Mouse (Mus musculus) lung, adult 18-20 months (tissue): ENCODE data around the gene Babam2.

Experiments used
- DNase-seq, 2 experiments: peaks; one replicate each; pipeline ENCODE4 v3.0.0; 2022; ENCODE audit warnings: mixed read lengths in 2 of 2

The Babam2 gene

GRCm38 (mm10) chr5:31715486-31716150, 18.1 kb downstream of the Babam2 start:
- DNase-seq = no peak

- no peak for DNase-seq
These were observed 27.0 kb downstream of the Babam2 start for GRCm38 (mm10) chr5:31724519-31724918.

DNA sequence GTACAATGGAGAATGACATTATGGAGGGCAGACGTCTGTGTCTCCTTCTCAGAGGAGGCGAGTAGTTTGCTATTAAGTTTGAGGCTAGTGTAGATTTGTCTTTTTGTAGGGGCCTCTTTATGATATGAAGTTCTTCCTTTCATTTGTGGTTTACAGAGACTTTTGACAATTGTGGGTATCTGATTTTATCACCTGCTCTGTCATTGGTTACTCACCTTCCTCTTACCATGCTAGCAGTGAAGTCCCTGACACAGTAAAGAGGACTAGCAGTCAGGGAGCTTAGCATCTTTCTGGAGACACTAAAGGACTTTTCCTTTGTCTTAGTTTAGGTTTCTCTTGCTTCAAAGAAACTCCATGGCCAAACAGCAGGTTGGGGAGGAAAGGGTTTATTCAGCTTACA, 28.4 kb downstream of the Babam2 start:
- DNase-seq = no peak

DNA sequence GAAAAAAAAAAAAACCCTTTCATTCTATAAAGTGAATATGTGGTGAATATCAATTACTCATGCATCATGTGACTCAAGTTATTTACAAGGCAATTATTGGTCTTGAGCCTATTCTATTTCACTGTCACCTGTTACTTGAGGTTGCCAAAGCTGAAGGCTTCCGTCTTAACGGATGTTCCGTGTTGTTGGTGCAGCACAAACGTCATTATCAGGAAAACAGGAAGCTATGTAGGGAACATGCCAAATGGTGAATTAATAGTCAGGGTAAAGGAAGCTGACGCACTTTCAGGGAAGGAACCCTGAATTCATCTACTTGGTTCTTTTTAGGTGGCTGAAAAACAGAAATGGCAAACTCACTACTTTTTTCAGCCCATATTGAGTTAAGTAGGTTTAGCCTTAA, 30.0 kb downstream of the Babam2 start:
- DNase-seq = no peak

DNA sequence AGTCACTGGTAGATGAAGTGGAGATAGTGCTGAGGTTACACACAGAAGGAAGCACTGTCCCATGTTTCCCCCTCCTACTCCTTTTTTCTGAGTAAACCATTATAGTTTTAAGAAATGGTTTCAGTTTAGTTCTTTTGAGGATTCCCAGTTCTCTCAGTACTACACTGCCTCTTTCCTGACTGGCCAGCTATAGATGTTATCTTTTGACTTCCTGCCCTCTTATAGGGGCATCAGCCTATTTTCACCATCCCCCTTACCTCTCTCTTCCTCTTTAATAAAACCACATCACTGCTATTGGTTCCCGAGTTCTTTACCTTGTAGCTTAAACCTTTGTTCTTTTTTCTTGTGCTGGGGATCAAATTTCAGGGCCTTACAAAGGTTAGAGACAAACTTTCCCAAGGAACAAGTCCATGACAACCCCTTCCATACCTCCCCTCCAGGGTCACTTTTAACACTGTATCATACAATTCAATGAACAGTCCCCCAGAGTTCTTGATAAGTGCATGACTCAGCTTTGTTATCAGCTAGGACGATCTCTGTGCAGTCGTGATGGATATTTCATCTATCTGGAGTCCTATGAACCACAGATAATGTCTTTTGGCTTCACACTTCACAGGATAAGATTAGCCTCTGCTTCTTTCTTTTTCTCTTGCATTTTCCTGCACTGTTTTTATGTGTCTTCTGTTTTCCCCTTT, 35.3 kb downstream of the Babam2 start:
- no peak for DNase-seq

GRCm38 (mm10) chr5:31741931-31742330, 44.4 kb downstream of the Babam2 start:
- DNase-seq = no peak

- DNase-seq = peak in 1 of 2 experiments; percentile 22
These were observed 45.1 kb downstream of the Babam2 start for GRCm38 (mm10) chr5:31742521-31743031.

DNA sequence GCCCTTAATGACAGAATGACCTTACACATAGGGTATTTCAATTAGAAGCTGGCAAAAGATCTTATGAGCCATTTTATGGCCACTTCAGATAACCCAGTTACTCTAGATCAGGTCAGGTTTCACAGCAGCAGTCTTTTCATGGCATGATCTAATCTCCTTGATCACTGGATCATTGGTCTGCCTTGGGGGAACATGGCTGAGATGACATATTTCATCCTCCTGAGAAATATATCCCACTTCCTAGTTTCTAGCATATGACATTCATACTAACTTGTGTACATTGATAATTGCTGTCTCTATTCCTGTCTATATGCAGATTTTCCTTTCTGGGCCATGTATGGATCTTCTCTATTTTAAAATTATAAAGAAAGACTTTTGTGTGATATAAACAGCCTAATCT, 51.9 kb downstream of the Babam2 start:
- no peak for DNase-seq

DNA sequence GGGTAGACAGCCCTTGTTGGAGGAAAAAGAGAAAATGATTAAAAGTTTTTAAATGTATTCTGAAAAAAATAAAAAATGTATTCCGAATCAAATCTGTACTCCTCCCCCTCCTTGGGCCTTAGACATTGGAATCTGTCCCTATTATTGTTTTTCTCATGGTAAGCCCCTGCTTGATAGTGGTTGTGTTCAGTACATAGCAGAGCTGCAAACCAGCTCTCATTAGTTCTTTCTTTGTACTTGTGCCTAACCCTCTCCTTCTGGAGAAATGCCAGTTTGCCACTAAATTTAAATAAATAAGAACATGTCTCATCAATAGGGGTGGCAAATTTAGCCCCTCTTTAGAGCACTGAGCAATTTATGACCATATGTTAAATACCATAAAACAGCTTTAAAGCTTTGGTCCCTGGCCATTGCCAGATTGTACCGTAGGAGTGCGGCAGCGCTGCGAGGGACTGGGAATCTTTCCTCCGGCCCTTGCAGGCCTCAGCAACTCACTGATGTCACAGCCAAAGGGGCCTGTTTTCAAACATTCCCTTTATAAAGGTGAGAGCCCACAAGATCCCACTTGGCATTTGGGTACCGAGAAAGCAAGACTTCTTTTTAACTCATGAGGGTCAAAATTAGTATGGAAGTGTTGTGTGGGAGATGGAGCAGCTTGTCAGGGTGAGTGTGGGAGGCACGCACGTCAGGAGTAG, 52.9 kb downstream of the Babam2 start:
- no peak for DNase-seq

- no peak for DNase-seq
These were observed 53.5 kb downstream of the Babam2 start for GRCm38 (mm10) chr5:31750955-31751354.

GRCm38 (mm10) chr5:31754634-31755033, 57.1 kb downstream of the Babam2 start:
- DNase-seq = no peak

DNA sequence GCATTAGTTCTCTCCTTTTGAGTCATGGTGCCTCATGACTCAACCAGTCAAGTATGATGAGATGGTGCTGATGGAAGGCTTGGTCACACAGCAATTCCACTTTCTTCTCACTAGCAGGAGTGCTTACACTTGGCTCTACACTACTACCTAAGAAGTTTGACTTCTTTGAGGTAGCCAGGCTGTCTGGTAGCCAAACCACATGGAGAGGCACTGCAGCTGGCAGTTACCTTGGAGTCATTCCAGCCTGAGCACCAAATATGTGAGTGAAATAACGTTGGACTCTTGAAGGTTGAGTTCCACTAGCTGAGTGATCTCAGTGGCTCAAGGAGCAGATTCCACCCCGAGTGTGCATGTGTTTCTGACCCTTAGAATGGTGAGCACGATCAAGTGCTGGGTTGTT, 57.8 kb downstream of the Babam2 start:
- DNase-seq = peak; percentile 69 to 77

GRCm38 (mm10) chr5:31758310-31759091, 61.0 kb downstream of the Babam2 start:
- peak in 1 of 2 experiments; percentile 7 for DNase-seq

DNA sequence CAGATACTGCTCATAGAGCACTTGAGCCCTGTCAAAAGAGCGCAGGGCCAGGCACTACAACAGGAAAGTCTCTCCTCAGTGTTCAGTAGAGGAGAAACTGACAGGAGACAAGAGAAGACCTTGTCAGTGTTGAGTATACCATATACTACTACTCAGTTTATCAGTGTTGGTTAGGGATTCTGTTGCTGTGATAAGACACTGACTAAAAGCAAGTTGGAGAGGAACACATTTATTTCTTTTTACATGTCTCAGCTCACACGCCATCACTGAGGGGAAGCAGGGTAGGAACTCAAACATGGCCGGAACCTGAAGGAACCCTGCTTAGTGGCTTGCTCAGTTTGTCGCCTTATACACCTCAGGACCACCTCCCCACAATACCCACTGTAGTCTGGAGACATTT, 64.4 kb downstream of the Babam2 start:
- DNase-seq = no peak

DNA sequence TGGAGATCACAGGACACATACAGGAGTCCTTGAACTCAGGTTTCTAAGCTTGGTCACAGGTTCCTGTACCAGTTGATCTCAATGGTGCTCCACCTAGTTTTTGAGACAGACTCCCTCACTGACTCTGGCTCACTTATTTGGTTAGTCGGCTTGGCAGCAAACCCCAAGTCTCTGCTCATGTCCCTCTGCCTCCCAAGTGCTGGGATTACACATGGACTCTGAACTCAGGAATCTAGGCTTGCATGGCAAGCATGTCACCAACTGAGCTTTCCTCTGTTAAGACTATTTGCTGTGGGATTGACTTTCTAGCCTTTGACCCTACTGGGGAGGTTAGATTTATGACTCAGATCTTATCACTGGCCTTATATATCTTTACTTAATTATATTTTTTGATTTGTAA, 65.3 kb downstream of the Babam2 start:
- no peak for DNase-seq

DNA sequence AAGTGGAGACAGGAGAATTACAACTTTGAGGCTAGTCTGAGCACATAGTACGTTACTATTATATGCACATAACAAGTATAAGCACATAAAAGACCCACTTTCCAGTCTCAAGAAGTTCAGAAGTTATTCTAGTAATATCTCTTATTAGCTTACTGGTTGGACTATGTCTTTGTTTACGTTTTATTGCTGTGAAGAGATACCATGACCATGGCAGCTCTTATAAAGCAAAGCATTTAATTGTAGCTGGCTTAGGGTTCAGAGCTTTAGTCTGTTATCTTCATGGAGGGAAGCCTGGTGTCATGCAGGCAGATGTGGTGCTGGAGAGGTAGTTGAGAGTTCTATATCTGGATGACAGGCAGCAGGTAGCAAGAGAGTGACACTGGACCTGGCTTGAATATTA, 68.3 kb downstream of the Babam2 start:
- no peak for DNase-seq

GRCm38 (mm10) chr5:31766841-31767542, 69.5 kb downstream of the Babam2 start:
- DNase-seq = no peak

DNA sequence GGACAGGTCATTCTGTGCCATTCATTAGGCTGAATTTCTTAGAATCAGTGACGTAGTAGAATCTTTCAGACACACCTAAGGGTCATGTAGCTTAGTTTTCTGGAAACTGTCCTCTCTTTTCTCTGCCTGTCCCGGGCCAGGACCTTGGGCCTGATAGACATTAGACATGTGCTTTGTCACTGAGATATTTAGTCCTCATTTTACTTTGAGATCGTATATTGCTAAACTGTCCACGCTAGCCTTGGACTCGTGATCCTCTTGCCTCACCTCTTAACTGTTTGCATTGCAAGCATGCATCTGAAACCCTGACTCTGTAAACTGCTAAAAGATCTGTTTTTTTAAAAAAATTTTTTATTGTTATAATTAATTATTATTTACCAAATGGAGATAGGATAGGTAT, 74.0 kb downstream of the Babam2 start:
- DNase-seq = no peak

DNA sequence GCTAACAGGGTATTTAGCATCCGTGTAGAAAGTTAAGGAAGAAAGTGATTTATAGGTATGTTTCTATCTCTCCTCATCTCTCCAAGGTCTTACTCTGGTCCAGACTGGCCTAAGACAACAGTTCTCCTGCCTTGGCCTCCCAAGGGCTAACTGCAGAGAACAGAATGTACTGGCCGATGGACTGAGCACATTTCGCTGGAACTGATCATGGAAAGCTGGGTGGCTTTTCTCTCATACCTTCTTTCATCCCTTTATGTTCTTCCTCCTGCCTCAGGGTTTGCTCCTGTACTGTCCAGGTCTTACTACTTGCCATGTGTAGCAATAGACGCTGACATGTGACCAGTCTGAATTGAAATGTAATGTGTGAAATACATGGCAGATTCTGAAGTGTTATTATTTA, 74.4 kb downstream of the Babam2 start:
- DNase-seq = no peak

DNA sequence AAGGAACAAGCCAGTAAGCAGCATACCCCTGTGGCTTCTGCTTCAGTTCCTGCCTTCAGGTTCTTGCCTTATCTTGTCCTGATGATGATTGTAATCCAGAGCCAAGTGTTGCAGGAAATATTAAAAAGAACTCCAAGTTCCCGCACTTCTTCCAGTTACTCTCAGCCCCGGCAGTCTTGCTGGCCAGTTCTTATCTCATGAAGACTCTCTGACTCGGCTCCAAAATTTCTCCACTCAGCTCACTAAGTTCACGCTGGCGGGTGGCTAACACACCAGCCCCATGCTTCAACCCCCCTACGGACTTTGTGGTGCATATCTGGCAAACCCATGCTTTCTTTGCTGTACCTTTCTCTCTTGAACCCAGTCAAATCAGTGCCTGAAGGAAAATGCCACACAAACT, 77.5 kb downstream of the Babam2 start:
- DNase-seq = no peak

DNA sequence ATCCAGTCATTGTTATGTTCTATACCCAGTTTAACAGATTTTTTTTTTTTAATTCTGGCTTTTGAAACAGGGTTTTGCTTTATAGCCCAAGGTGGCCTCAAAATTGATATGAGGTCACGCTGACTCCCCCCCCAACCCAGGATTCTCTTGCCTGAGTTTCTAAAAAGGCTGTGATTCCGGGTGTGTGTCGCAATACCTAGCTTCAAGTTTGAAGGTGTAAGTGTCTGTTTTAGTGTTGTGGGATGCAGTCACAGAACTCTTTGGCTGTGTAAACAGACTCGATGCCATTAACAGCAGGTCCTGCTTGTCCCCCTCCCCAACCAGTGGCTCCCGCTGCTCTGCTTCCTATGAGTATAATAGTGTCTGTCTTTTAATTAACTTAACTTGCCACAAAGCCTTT, 84.1 kb downstream of the Babam2 start:
- DNase-seq = no peak

GRCm38 (mm10) chr5:31787201-31787600, 89.7 kb downstream of the Babam2 start:
- no peak for DNase-seq
